Mouse (Mus musculus): ENCODE results near the gene Tmem132a. TPM values are rescaled to one million over a fixed set of nuclear protein-coding genes. Genes with fewer than 3 reads are reported as not detected.
A peak's percentile ranks its signal among the peaks of the same experiment; 100 is the strongest.

Tmem132a gene
- polyA plus RNA-seq (2016; fragmentation: Nextera tagmentation; extraction: Ambion mirVana) = 111 and 122 TPM in 2 replicates

GRCm38 (mm10) chr19:10869886-10870527, at the start of gene Tmem132a:
Gene Tmem132a, minus strand, starts transcription at chr19:10869940.
- Histone ChIP-seq H3K27me3 (ENCODE audit: low read depth, poor library complexity, severe bottlenecking) (0 out of 2 replicates have a peak, but pooled peaks cover 4% of the 10 kb centered on the region), H3K36me3 (peaks cover 67% of the 10 kb centered on the region), H3K4me3 (peak within 1 kb of the TSS; percentile 92), H3K27ac (replicated peaks) (peak within 1 kb of the TSS; percentile 99), H3K9me3 (replicated peaks) (no peaks in the 10 kb centered on the region), H3K4me1 (peaks cover 39% of the 10 kb centered on the region)
- 7% methylated on average over 8 of the region's 8 CpGs for WGBS
- DNase-seq (ENCODE audit: low spot score) = no peak

GRCm38 (mm10) chr19:10918321-10918991, 48.7 kb upstream of the Tmem132a start:
- H3K9me3 ChIP-seq (replicated peaks) = no peaks in the 10 kb centered on the region
- no peak for DNase-seq (ENCODE audit: low spot score)
- WGBS = 93% methylated on average over 10 of the region's 10 CpGs
- no peaks in the 10 kb centered on the region for H3K4me1 ChIP-seq
- H3K27me3 ChIP-seq (ENCODE audit: low read depth, poor library complexity, severe bottlenecking) = no peaks in the 10 kb centered on the region
- H3K4me3 ChIP-seq = no peak overlapping the region
- no peaks in the 10 kb centered on the region for H3K36me3 ChIP-seq
- H3K27ac ChIP-seq (replicated peaks) = no peak overlapping the region

GRCm38 (mm10) chr19:10916506-10916905, 46.8 kb upstream of the Tmem132a start:
- Histone ChIP-seq H3K4me3 (no peak overlapping the region), H3K27me3 (ENCODE audit: low read depth, poor library complexity, severe bottlenecking) (no peaks in the 10 kb centered on the region), H3K27ac (replicated peaks) (no peak overlapping the region), H3K4me1 (no peaks in the 10 kb centered on the region), H3K36me3 (no peaks in the 10 kb centered on the region), H3K9me3 (replicated peaks) (no peaks in the 10 kb centered on the region)
- WGBS = 74% methylated on average over 5 of the region's 5 CpGs
- DNase-seq (ENCODE audit: low spot score) = no peak

DNA sequence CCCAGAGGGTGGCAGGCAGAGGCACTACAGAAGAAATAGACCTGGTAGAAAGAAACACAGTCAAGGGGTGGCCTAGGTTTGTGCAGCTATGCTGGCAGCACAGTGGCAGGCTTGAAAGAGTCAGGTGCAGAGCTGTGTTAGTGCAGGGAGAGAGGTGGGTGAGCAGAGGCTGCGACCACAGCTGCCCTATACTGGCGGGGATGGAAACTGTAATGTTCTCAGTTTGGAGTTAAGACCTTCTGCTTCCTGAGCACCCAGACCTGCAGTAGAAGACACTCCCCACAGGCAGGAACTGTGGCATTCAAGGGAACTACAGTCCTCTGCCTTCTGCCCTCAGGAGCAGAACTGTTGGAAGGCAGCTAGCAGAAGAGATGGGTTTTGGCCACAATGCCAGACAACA, 45.1 kb upstream of the Tmem132a start:
- 81% methylated on average over 2 of the region's 2 CpGs for WGBS
- DNase-seq (ENCODE audit: low spot score) = no peak

DNA sequence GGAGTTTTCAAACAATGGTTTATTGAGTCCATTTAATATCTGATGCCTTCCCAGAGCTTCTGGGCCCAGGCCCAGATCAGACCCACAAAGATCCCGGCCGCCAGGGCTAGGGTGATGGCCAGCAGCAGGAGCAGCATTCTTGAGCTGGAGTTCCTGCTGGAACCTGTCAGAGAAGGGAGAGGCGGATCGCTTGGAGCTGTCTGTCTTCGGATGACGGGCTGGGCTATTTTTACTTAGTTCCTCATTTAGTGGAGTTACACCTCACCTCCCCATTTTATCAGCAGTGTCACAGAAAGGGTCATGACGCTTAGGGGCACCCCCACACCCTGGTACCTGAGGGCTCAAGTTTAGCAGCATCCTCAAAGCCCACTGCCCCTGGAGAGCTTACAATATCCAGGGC, 44.6 kb upstream of the Tmem132a start:
- no peak overlapping the region for H3K4me3 ChIP-seq
- 83% methylated on average over 7 of the region's 7 CpGs for WGBS
- no peaks in the 10 kb centered on the region for H3K4me1 ChIP-seq
- no peak overlapping the region for H3K27ac ChIP-seq (replicated peaks)
- DNase-seq (ENCODE audit: low spot score) = no peak
- no peaks in the 10 kb centered on the region for H3K27me3 ChIP-seq (ENCODE audit: low read depth, poor library complexity, severe bottlenecking)
- H3K36me3 ChIP-seq = no peaks in the 10 kb centered on the region; the same call in 1 of the 2 replicates
- no peaks in the 10 kb centered on the region for H3K9me3 ChIP-seq (replicated peaks)

More for the DNA sequence above, 45.1 kb upstream of the Tmem132a start:
- no peak overlapping the region for H3K27ac ChIP-seq (replicated peaks)
- no peaks in the 10 kb centered on the region for H3K36me3 ChIP-seq
- H3K4me3 ChIP-seq = no peak overlapping the region
- H3K9me3 ChIP-seq (replicated peaks) = no peaks in the 10 kb centered on the region
- no peaks in the 10 kb centered on the region for H3K27me3 ChIP-seq (ENCODE audit: low read depth, poor library complexity, severe bottlenecking)
- H3K4me1 ChIP-seq = no peaks in the 10 kb centered on the region

GRCm38 (mm10) chr19:10909087-10909721, 39.5 kb upstream of the Tmem132a start:
- WGBS = 82% methylated on average over 6 of the region's 6 CpGs
- Histone ChIP-seq H3K9me3 (replicated peaks) (no peaks in the 10 kb centered on the region), H3K36me3 (peaks cover 49% of the 10 kb centered on the region), H3K4me3 (no peak overlapping the region), H3K4me1 (no peaks in the 10 kb centered on the region), H3K27me3 (ENCODE audit: low read depth, poor library complexity, severe bottlenecking) (no peaks in the 10 kb centered on the region), H3K27ac (replicated peaks) (no peak overlapping the region)
- DNase-seq (ENCODE audit: low spot score) = no peak

DNA sequence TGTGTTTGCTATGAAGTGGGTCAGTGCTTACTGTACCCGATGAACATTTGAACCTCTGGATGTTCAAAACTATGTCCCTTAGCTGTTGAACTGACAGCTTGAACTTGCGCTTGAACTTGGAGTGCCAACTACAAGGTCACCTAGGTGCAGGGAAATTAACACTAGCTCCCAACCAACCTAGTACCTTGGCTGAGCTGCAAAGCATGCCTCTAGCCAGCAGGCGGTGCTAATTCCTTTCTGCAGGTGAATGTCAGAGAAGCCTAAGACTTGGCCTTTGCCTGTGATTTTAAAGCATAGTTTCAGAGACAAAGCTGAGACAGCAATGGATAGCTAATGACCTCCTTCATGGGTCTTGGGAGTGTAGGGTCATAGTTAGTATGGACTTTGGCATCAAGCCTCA, 38.2 kb upstream of the Tmem132a start:
- Histone ChIP-seq H3K4me3 (no peak overlapping the region), H3K27me3 (ENCODE audit: low read depth, poor library complexity, severe bottlenecking) (no peaks in the 10 kb centered on the region), H3K4me1 (no peaks in the 10 kb centered on the region), H3K36me3 (peaks cover 62% of the 10 kb centered on the region), H3K9me3 (replicated peaks) (no peaks in the 10 kb centered on the region), H3K27ac (replicated peaks) (no peak overlapping the region)
- 59% methylated on average over 3 of the region's 3 CpGs for WGBS
- DNase-seq (ENCODE audit: low spot score) = peak; percentile 49

- Histone ChIP-seq H3K4me3 (no peak overlapping the region), H3K36me3 (peaks cover 84% of the 10 kb centered on the region), H3K9me3 (replicated peaks) (no peaks in the 10 kb centered on the region), H3K27me3 (ENCODE audit: low read depth, poor library complexity, severe bottlenecking) (no peaks in the 10 kb centered on the region), H3K4me1 (no peaks in the 10 kb centered on the region), H3K27ac (replicated peaks) (no peak overlapping the region)
- 89% methylated on average over 5 of the region's 5 CpGs for WGBS
- DNase-seq (ENCODE audit: low spot score) = no peak
Measured at GRCm38 (mm10) chr19:10905728-10906000, 35.9 kb upstream of the Tmem132a start.

GRCm38 (mm10) chr19:10904927-10905727, 35.4 kb upstream of the Tmem132a start:
- H3K27me3 ChIP-seq (ENCODE audit: low read depth, poor library complexity, severe bottlenecking) = no peaks in the 10 kb centered on the region
- no peaks in the 10 kb centered on the region for H3K9me3 ChIP-seq (replicated peaks)
- H3K4me1 ChIP-seq = no peaks in the 10 kb centered on the region
- H3K4me3 ChIP-seq = no peak overlapping the region
- 78% methylated on average over 7 of the region's 7 CpGs for WGBS
- H3K27ac ChIP-seq (replicated peaks) = no peak overlapping the region
- H3K36me3 ChIP-seq = peaks cover 90% of the 10 kb centered on the region
- no peak for DNase-seq (ENCODE audit: low spot score)

DNA sequence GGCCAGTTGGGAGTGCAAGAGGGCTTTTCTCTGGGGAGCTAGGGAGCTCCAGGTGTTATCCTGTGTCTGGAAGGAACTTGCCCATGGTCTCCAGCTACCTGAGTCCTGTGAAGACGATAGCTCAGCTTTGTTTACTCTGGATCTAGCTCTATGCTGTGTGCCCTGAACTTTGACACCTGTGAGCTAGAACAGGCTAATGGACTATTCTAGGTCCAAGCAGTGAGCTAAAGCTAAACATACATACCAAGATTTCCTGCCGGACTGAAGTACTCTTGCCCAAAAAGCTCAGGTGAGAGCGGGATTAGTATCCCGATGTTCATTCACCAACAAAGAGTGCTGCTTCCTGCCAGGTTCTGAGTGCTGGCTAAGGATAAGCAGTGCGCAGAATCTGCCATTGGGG, 34.8 kb upstream of the Tmem132a start:
- Histone ChIP-seq H3K27me3 (ENCODE audit: low read depth, poor library complexity, severe bottlenecking) (no peaks in the 10 kb centered on the region), H3K4me1 (no peaks in the 10 kb centered on the region), H3K9me3 (replicated peaks) (no peaks in the 10 kb centered on the region), H3K27ac (replicated peaks) (no peak overlapping the region), H3K4me3 (no peak overlapping the region), H3K36me3 (peaks cover 96% of the 10 kb centered on the region)
- DNase-seq (ENCODE audit: low spot score) = no peak
- 93% methylated on average over 5 of the region's 5 CpGs for WGBS

DNA sequence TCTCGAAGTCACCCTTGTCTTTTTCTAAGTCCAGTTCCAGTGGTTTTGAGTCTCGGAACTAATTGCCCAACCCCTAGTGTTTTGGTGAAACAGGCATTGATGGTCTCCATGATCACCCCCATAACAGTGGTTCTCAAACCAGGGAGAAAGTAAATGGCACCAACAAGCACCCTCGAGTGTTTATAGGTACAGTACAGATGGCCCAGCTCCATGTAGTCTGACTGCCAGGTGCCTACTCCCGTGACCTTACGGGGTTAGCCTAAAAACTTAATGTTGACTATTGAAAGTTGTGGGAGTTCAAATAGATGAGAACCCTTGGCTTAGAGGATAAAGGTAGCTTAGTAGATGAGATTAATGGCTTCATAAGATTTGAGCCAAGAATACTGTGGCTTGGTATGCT, 31.3 kb upstream of the Tmem132a start:
- Histone ChIP-seq H3K4me1 (peaks cover 16% of the 10 kb centered on the region), H3K9me3 (replicated peaks) (no peaks in the 10 kb centered on the region), H3K27ac (replicated peaks) (no peak overlapping the region), H3K4me3 (no peak overlapping the region), H3K36me3 (peaks cover 94% of the 10 kb centered on the region), H3K27me3 (ENCODE audit: low read depth, poor library complexity, severe bottlenecking) (no peaks in the 10 kb centered on the region)
- 96% methylated on average over 5 of the region's 5 CpGs for WGBS
- no peak for DNase-seq (ENCODE audit: low spot score)

GRCm38 (mm10) chr19:10900315-10900714, 30.6 kb upstream of the Tmem132a start:
- Histone ChIP-seq H3K27me3 (ENCODE audit: low read depth, poor library complexity, severe bottlenecking) (no peaks in the 10 kb centered on the region), H3K4me3 (no peak overlapping the region), H3K27ac (replicated peaks) (no peak overlapping the region), H3K36me3 (peaks cover 86% of the 10 kb centered on the region), H3K9me3 (replicated peaks) (no peaks in the 10 kb centered on the region), H3K4me1 (peaks cover 19% of the 10 kb centered on the region)
- DNase-seq (ENCODE audit: low spot score) = no peak
- WGBS = 89% methylated on average over 6 of the region's 6 CpGs

Data from midbrain, embryonic 10.5 days (tissue).